ENCODE assay signal across 16 mouse cellular contexts in genomic region chr14:24771663-24772062, GRCm38 (mm10).
DNase-seq lines count a peak whose midpoint lies in the region; ATAC-seq and TF ChIP-seq lines count a peak whose summit lies in the region.
"Had no signal": no experiment of that assay in that cellular context is flagged by ENCODE, and none has a peak within 500 bp of the region (broad histone marks: within the 10 kb centered on the region; RNA-seq: fewer than 3 reads in every experiment).

No protein-coding gene starts in this region.

- no peak for TF ChIP-seq POLR2A in cortical plate, adult 2 months (IDR thresholded peaks at IDR 0.05; ENCODE audit: extremely low read depth, insufficient read depth, low read length)

- no peak overlapping the region for H3K4me3 ChIP-seq in left cerebral cortex, adult 2 months
- H3K4me3 ChIP-seq in cortical plate, adult 2 months (ENCODE audit: insufficient read depth, low read length) = no peak overlapping the region
- H3K4me3 ChIP-seq: embryonic facial prominence, embryonic 15.5 days; limb, embryonic 12.5 days; lung, embryonic 15.5 days; neural tube, embryonic 12.5 days had no signal

- no peak for TF ChIP-seq CTCF in left cerebral cortex, adult 2 months (IDR thresholded peaks at IDR 0.05)
- TF ChIP-seq CTCF in cortical plate, adult 2 months (IDR thresholded peaks at IDR 0.05; ENCODE audit: extremely low read depth, insufficient read depth, low read length) = no peak

- intact Hi-C loops in left cerebral cortex, adult 2 months (cut with DNase I) = loop anchor here (10.0 kb wide), 3 partner anchors 267 to 883 kb away; no protein-coding TSS in a partner anchor
- intact Hi-C loops in left cerebral cortex, postnatal 4 days (cut with DNase I) = no loop called here

- peak overlapping the region; percentile 60 for H3K27ac ChIP-seq in left cerebral cortex, adult 2 months
- H3K27ac ChIP-seq in cortical plate, adult 2 months (ENCODE audit: insufficient read depth, low read length) = 0 out of 2 replicates have a peak overlapping the region, but pooled peaks have one; percentile 30
- H3K27ac ChIP-seq: embryonic facial prominence, embryonic 15.5 days; limb, embryonic 12.5 days; liver, embryonic 14.5 days; lung, embryonic 15.5 days; neural tube, embryonic 12.5 days had no signal

- peak; percentile 50 to 61 for DNase-seq in frontal cortex, adult 2 months (ENCODE audit: extremely low spot score in 1 of 2, low spot score in 1 of 2)
- no peak for DNase-seq in frontal cortex, postnatal 25 days (ENCODE audit: low spot score in 2 of 2)
- DNase-seq in left cerebral cortex, adult 2 months (ENCODE audit: extremely low spot score in 1 of 2, low spot score in 2 of 2) = no peak
- DNase-seq in left cerebral cortex, postnatal 4 days = no peak
- DNase-seq in 3T3-L1 (ENCODE audit: low read depth, low spot score) = peak; percentile 34
- no peak for DNase-seq in urinary bladder, postnatal 14 days (ENCODE audit: low spot score)
- DNase-seq: B cell, adult 2 months; cerebellum, postnatal 14 days; embryo, embryonic 11 days had no signal

- no peak for ATAC-seq in erythroid progenitor cell, adult 5-6 weeks (replicated peaks; ENCODE audit: low FRiP score, poor library complexity, severe bottlenecking)

- peaks cover 11% of the 10 kb centered on the region for H3K4me1 ChIP-seq in cortical plate, adult 2 months (ENCODE audit: control insufficient read depth, insufficient read depth, low read length)
- H3K4me1 ChIP-seq: lung, embryonic 15.5 days had no signal

Comparison
In these comparisons a context has a peak if more than half of its experiments do, and no peak if none do; other contexts are left out.
1. DNase-seq: peak in frontal cortex, adult 2 months (2 of 2) and 3T3-L1 (single experiment); none in frontal cortex, postnatal 25 days (0 of 2), left cerebral cortex, adult 2 months (0 of 2), left cerebral cortex, postnatal 4 days (single experiment) and urinary bladder, postnatal 14 days (single experiment).